Mouse (Mus musculus): ENCODE data around the gene Xpnpep3. TPM values are rescaled to one million over a fixed set of nuclear protein-coding genes. Genes with fewer than 3 reads are reported as not detected.

Xpnpep3 gene
- polyA plus RNA-seq, 1 experiment from 2014 or later: 10.0 TPM

DNA sequence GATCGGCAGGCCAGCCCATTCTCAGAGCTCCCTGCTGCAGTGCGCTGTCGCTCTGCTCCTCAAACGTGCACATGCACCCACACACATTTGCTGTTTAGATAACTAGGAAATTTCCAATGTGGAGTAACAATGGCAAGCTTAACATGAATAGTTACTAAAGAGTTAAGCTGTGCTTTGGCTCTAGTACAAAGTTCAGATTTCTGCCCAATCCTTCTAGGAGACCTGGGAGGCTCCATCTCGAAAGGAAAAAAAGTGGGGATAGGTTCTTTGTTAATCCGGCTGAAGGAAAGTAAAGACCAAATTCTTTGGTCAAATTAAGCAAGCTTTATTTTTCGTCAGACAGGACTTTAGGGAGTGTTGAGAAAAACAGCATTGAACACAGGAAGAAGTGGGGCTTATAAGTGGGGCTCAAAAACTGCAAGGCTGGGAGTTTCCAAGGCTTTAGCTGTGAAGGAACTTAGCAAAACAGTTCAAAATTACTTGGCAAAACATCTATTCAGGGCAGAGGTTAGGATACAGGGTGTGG, 22.3 kb downstream of the Xpnpep3 start:
- no peaks in the 10 kb centered on the region for H3K36me3 ChIP-seq (ENCODE audit: control insufficient read depth, insufficient read depth)
- H3K4me3 ChIP-seq (replicated peaks; ENCODE audit: low read length): no peak overlapping the region
- 36% methylated on average over 7 of the region's 7 CpGs for WGBS
- H3K27ac ChIP-seq (ENCODE audit: low read length): peak overlapping the region; percentile 55
- H3K27me3 ChIP-seq (replicated peaks; ENCODE audit: control insufficient read depth, insufficient read depth, low read length): no peaks in the 10 kb centered on the region
- H3K4me1 ChIP-seq (replicated peaks; ENCODE audit: control insufficient read depth, insufficient read depth, low read length): no peaks in the 10 kb centered on the region; the same call in 1 of the 2 replicates
- H3K4me2 ChIP-seq (ENCODE audit: low read length): no peak overlapping the region
- ATAC-seq: no peak
- H3K9me3 ChIP-seq (ENCODE audit: control insufficient read depth, low read length): no peaks in the 10 kb centered on the region
- no peak overlapping the region for H3K9ac ChIP-seq (replicated peaks; ENCODE audit: low read depth, low read length)

DNA sequence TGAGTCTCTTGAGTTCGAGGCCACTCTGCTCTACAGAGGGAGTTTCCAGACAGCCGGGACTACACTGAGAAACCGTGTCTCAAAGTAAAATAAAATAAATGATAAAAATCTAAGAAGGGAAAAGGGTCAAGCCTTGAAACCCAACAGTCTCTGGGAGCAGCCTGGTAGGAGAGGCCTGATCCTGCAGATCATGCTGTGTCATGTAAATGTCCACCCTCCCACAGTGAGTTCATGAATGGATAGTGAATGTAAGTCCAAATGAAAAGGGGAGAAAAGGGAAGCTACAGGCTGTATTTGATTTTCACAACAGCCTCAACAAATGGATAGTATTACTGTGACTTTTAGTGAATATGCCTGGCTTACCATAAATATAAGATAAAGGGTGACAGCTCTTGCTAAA, 25.4 kb downstream of the Xpnpep3 start:
- Histone ChIP-seq H3K4me3 (replicated peaks; ENCODE audit: low read length) (no peak overlapping the region), H3K9ac (replicated peaks; ENCODE audit: low read depth, low read length) (no peak overlapping the region), H3K4me1 (replicated peaks; ENCODE audit: control insufficient read depth, insufficient read depth, low read length) (no peaks in the 10 kb centered on the region; the same call in 1 of the 2 replicates), H3K4me2 (ENCODE audit: low read length) (no peak overlapping the region), H3K27me3 (replicated peaks; ENCODE audit: control insufficient read depth, insufficient read depth, low read length) (no peaks in the 10 kb centered on the region), H3K36me3 (ENCODE audit: control insufficient read depth, insufficient read depth) (peaks cover 4% of the 10 kb centered on the region), H3K27ac (ENCODE audit: low read length) (no peak overlapping the region), H3K9me3 (ENCODE audit: control insufficient read depth, low read length) (no peaks in the 10 kb centered on the region)
- ATAC-seq: no peak
- whole genome bisulfite sequencing: 90% methylated on average over 3 of the region's 3 CpGs

DNA sequence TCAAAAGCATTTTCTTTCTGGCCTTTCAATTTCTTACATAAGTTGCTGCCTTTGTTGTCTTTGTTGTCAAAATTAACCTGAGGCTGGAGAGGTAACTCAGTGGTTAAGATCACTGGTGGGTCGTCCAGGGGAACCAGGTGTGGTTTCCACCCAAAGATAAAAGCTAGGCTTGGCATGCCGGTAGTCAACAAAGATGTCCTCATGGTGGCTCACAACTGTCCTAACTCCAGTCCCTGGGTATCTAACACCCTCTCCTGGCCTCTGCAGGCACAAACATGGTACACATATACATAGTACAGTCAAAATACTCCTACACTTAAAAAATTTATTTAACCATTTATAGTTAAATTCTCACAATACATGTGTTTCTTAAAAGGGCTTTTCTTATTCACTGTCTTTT, 28.0 kb downstream of the Xpnpep3 start:
- no peak overlapping the region for H3K9ac ChIP-seq (replicated peaks; ENCODE audit: low read depth, low read length)
- H3K4me3 ChIP-seq (replicated peaks; ENCODE audit: low read length): no peak overlapping the region
- no peak for ATAC-seq
- no peaks in the 10 kb centered on the region for H3K4me1 ChIP-seq (replicated peaks; ENCODE audit: control insufficient read depth, insufficient read depth, low read length)
- no peak overlapping the region for H3K4me2 ChIP-seq (ENCODE audit: low read length)
- WGBS: 94% methylated on average over 2 of the region's 2 CpGs
- no peak overlapping the region for H3K27ac ChIP-seq (ENCODE audit: low read length)
- H3K36me3 ChIP-seq (ENCODE audit: control insufficient read depth, insufficient read depth): peaks cover 7% of the 10 kb centered on the region
- H3K9me3 ChIP-seq (ENCODE audit: control insufficient read depth, low read length): no peaks in the 10 kb centered on the region
- no peaks in the 10 kb centered on the region for H3K27me3 ChIP-seq (replicated peaks; ENCODE audit: control insufficient read depth, insufficient read depth, low read length)

DNA sequence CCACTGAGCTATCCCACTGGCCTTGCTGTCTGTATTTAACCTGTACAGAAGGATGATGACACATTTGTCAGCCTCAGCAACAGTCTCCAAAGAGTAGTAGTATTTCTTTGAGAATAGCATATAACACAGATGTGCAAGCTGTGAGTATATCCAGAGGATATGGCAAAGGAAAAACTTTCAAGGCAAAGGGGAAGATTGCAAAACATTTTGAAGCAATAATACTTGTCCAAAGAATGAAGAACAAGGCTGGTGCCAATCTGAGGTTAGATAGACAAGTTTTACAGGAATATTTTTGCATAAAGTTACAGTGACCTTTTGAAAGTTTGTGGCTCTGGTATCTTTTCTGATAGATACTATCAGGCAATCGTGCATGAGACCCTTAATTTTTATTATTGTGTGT, 31.3 kb downstream of the Xpnpep3 start:
- no peak for ATAC-seq
- WGBS: 96% methylated on average over 1 of the region's 1 CpGs
- Histone ChIP-seq H3K4me1 (replicated peaks; ENCODE audit: control insufficient read depth, insufficient read depth, low read length) (no peaks in the 10 kb centered on the region), H3K27me3 (replicated peaks; ENCODE audit: control insufficient read depth, insufficient read depth, low read length) (no peaks in the 10 kb centered on the region), H3K4me2 (ENCODE audit: low read length) (no peak overlapping the region), H3K9ac (replicated peaks; ENCODE audit: low read depth, low read length) (no peak overlapping the region), H3K9me3 (ENCODE audit: control insufficient read depth, low read length) (no peaks in the 10 kb centered on the region), H3K36me3 (ENCODE audit: control insufficient read depth, insufficient read depth) (peaks cover 7% of the 10 kb centered on the region), H3K27ac (ENCODE audit: low read length) (no peak overlapping the region), H3K4me3 (replicated peaks; ENCODE audit: low read length) (no peak overlapping the region)

DNA sequence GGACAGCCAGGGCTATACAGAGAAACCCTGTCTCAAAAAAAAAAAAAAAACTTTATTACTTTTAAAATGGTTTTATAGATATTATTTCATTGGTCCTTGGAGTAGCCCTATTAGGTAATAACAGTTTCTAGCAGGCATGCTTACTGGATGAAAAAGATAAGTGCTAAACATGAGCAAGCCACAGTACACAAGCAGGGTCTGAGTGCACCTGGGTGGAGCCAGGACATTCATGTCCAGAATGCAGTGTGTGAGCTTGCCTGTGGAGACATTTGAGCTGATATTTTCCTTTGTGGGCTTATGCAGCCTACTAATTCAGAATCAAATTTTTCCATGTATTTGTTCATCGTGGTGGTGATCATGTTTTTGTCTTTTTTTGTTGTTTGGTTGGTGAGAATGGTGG, 38.4 kb downstream of the Xpnpep3 start:
- Histone ChIP-seq H3K4me3 (replicated peaks; ENCODE audit: low read length) (no peak overlapping the region), H3K4me1 (replicated peaks; ENCODE audit: control insufficient read depth, insufficient read depth, low read length) (no peaks in the 10 kb centered on the region), H3K9me3 (ENCODE audit: control insufficient read depth, low read length) (no peaks in the 10 kb centered on the region), H3K36me3 (ENCODE audit: control insufficient read depth, insufficient read depth) (peaks cover 2% of the 10 kb centered on the region; the same call in 1 of the 2 replicates), H3K9ac (replicated peaks; ENCODE audit: low read depth, low read length) (no peak overlapping the region), H3K27ac (ENCODE audit: low read length) (no peak overlapping the region), H3K4me2 (ENCODE audit: low read length) (no peak overlapping the region), H3K27me3 (replicated peaks; ENCODE audit: control insufficient read depth, insufficient read depth, low read length) (no peaks in the 10 kb centered on the region)
- no peak for ATAC-seq
- WGBS: 96% methylated on average over 1 of the region's 1 CpGs

DNA sequence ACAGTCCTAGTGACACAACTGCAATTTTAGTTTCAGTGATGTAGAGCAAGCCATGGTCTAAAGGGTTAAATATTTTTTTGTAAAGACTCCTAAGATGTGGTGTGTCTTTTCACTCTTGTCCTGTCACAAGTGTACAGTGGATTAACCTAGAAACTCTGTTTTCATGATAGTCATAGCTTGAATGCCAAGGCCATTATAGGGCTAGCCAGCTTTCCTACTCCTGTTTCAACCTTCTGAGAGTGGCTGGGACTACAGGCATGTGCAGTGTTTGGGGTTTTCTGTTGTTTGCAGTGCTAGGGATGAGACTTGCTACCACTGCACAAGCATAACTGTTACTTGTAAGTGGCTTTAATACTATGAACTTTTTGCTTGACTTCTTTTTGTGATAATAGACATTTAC, 39.3 kb downstream of the Xpnpep3 start:
- Histone ChIP-seq H3K4me1 (replicated peaks; ENCODE audit: control insufficient read depth, insufficient read depth, low read length) (no peaks in the 10 kb centered on the region), H3K27me3 (replicated peaks; ENCODE audit: control insufficient read depth, insufficient read depth, low read length) (no peaks in the 10 kb centered on the region), H3K9me3 (ENCODE audit: control insufficient read depth, low read length) (no peaks in the 10 kb centered on the region), H3K27ac (ENCODE audit: low read length) (no peak overlapping the region), H3K9ac (replicated peaks; ENCODE audit: low read depth, low read length) (no peak overlapping the region), H3K4me2 (ENCODE audit: low read length) (no peak overlapping the region), H3K36me3 (ENCODE audit: control insufficient read depth, insufficient read depth) (peaks cover 2% of the 10 kb centered on the region; the same call in 1 of the 2 replicates), H3K4me3 (replicated peaks; ENCODE audit: low read length) (no peak overlapping the region)
- ATAC-seq: no peak

DNA sequence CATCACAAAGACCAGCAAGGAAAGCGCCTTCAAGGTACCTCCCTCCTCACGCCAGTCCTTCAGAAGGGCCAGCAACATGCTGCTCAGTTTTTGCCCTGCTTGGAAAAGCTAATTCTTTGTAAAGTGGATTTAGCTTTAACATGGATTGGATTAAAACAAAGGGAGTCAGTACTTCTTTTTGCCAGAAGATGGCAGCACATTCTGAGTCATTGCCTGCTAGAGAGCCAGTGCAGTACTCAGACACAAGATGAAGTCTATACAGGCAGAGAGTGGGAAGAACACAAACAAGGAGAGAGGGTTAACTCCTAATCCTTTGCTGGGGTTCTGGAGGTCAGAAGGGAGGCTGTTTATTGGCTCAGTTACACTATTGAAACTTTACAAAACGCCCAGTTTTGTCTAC, 48.5 kb downstream of the Xpnpep3 start:
- Histone ChIP-seq H3K27ac (ENCODE audit: low read length) (no peak overlapping the region; the same call in 1 of the 2 replicates), H3K36me3 (ENCODE audit: control insufficient read depth, insufficient read depth) (peaks cover 3% of the 10 kb centered on the region; the same call in 1 of the 2 replicates), H3K4me1 (replicated peaks; ENCODE audit: control insufficient read depth, insufficient read depth, low read length) (no peaks in the 10 kb centered on the region), H3K9ac (replicated peaks; ENCODE audit: low read depth, low read length) (0 out of 2 replicates have a peak overlapping the region, but pooled peaks have one; percentile 14), H3K27me3 (replicated peaks; ENCODE audit: control insufficient read depth, insufficient read depth, low read length) (no peaks in the 10 kb centered on the region), H3K4me3 (replicated peaks; ENCODE audit: low read length) (no peak overlapping the region), H3K4me2 (ENCODE audit: low read length) (no peak overlapping the region), H3K9me3 (ENCODE audit: control insufficient read depth, low read length) (no peaks in the 10 kb centered on the region)
- WGBS: 39% methylated on average over 3 of the region's 3 CpGs
- ATAC-seq: peak; percentile 79

DNA sequence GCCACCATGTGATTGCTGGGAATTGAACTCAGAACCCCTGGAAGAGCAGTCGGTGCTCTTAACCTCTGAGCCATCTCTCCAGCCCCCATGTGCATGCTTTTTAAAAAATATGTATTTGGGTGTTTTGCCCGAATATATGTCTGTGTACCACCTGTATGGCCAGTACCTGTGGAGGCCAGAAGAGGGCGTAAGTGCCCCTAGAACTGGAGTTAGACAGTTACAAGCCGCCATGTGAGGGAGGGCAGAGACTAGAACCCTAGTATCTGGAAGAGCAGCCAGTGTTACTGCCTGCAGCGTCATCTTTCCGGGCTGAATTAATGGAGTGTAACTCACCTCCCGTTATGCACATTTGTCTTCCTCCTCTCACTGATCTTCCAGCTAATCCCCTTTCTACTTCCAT, 61.6 kb downstream of the Xpnpep3 start:
- Histone ChIP-seq H3K4me3 (replicated peaks; ENCODE audit: low read length) (no peak overlapping the region), H3K4me1 (replicated peaks; ENCODE audit: control insufficient read depth, insufficient read depth, low read length) (peaks cover 6% of the 10 kb centered on the region), H3K27ac (ENCODE audit: low read length) (no peak overlapping the region), H3K9ac (replicated peaks; ENCODE audit: low read depth, low read length) (no peak overlapping the region), H3K9me3 (ENCODE audit: control insufficient read depth, low read length) (peaks cover 3% of the 10 kb centered on the region; the same call in 1 of the 2 replicates), H3K27me3 (replicated peaks; ENCODE audit: control insufficient read depth, insufficient read depth, low read length) (no peaks in the 10 kb centered on the region), H3K36me3 (ENCODE audit: control insufficient read depth, insufficient read depth) (0 out of 2 replicates have a peak, but pooled peaks cover 3% of the 10 kb centered on the region), H3K4me2 (ENCODE audit: low read length) (no peak overlapping the region)
- 84% methylated on average over 7 of the region's 7 CpGs for WGBS
- no peak for ATAC-seq

DNA sequence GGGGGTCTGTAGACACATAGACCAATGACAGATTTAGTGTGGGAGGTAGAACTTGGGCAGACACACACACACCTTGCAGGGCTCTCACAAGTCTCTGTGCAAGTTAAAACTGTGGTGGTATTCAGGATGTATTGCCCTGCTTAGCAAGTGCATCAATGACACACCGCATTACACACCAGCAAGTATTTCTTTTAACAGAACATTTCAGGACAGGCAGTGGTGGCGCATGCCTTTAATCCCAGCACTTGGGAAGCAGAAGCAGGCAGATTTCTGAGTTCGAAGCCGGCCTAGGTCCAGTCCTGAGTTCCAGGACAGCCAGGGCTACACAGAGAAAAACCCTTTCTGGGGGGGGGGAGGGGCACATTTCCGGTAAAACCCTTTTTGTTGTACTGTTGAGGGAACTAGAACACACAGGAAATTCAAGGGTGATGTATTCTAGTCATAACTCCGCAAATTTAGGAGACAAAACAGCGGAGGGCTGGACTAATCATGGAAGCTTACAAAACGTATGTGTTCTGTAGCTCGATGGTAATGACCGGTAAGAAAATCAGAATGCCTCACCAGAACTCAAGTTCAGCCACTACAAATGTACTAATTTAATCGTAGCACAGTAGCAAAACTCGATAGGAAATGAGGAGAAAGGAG, 65.2 kb downstream of the Xpnpep3 start:
- peak overlapping the region; percentile 89 for H3K27ac ChIP-seq (ENCODE audit: low read length)
- peak overlapping the region; percentile 86 for H3K4me2 ChIP-seq (ENCODE audit: low read length)
- peaks cover 16% of the 10 kb centered on the region for H3K4me1 ChIP-seq (replicated peaks; ENCODE audit: control insufficient read depth, insufficient read depth, low read length)
- no peak for ATAC-seq
- H3K4me3 ChIP-seq (replicated peaks; ENCODE audit: low read length): peak overlapping the region; percentile 74
- H3K9ac ChIP-seq (replicated peaks; ENCODE audit: low read depth, low read length): peak overlapping the region; percentile 84
- H3K9me3 ChIP-seq (ENCODE audit: control insufficient read depth, low read length): peaks cover 3% of the 10 kb centered on the region; the same call in 1 of the 2 replicates
- 77% methylated on average over 12 of the region's 12 CpGs for WGBS
- 0 out of 2 replicates have a peak, but pooled peaks cover 7% of the 10 kb centered on the region for H3K36me3 ChIP-seq (ENCODE audit: control insufficient read depth, insufficient read depth)
- no peaks in the 10 kb centered on the region for H3K27me3 ChIP-seq (replicated peaks; ENCODE audit: control insufficient read depth, insufficient read depth, low read length)
